ENCODE assay signal across 12 mouse cellular contexts in the genomic region with DNA sequence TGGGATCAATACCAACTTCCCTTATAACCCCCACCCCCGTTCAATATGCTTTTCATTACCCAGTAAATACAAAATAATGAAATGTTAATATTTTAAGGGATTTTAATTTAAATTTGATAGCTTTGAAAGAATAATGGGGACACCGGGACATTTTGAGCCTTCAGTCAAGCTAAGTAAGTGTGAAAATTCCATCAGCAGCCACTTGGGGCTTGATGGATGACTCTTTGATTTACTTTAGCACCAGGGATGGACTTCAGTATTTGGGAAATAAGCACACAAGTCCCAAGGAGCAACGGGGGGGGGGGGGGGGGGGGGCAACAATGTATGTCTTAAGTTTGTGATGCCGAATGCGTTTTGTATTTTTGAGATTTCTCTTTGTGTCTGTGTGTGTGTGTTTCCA. TPM values are rescaled to one million over a fixed set of nuclear protein-coding genes. Genes with fewer than 3 reads are reported as not detected.
DNase-seq lines count a peak whose midpoint lies in the region; ATAC-seq and TF ChIP-seq lines count a peak whose summit lies in the region.
"Had no signal": no experiment of that assay in that cellular context is flagged by ENCODE, and none has a peak within 500 bp of the region (broad histone marks: within the 10 kb centered on the region; RNA-seq: fewer than 3 reads in every experiment).

No protein-coding gene starts in this region.

- peak overlapping the region; percentile 84 for H3K4me2 ChIP-seq in heart, embryonic 14.5 days (ENCODE audit: low read length)
- H3K4me2 ChIP-seq in lung, embryonic 14.5 days, result peak overlapping the region; percentile 82
- H3K4me2 ChIP-seq in forebrain, embryonic 15.5 days (replicated peaks), result peak overlapping the region; percentile 98
- H3K4me2 ChIP-seq in neural tube, embryonic 14.5 days (ENCODE audit: low read depth, low read length), result peak overlapping the region; percentile 76

- ATAC-seq in heart, embryonic 14.5 days (ENCODE audit: insufficient number of reproducible peaks, insufficient read depth, low FRiP score, low read depth), result no peak
- no peak for ATAC-seq in lung, embryonic 14.5 days (ENCODE audit: insufficient read depth)
- no peak for ATAC-seq in forebrain, embryonic 15.5 days (replicated peaks)
- no peak for ATAC-seq in neural tube, embryonic 14.5 days (ENCODE audit: low read depth)
- ATAC-seq: CD4-positive, CD25-positive, alpha-beta regulatory T cell, adult 4 months had no signal

- intact Hi-C loops in heart, postnatal 14 days (cut with DNase I), result loop anchor here (5.0 kb wide), 5 partner anchors 34 to 154 kb away; no protein-coding TSS in a partner anchor

- no peaks in the 10 kb centered on the region; the same call in 1 of the 2 replicates for H3K27me3 ChIP-seq in heart, embryonic 14.5 days (ENCODE audit: control insufficient read depth, insufficient read depth, low read length)
- H3K27me3 ChIP-seq in lung, embryonic 14.5 days (ENCODE audit: insufficient read depth, low read length), result no peaks in the 10 kb centered on the region
- H3K27me3 ChIP-seq in forebrain, embryonic 15.5 days, result no peaks in the 10 kb centered on the region
- H3K27me3 ChIP-seq in neural tube, embryonic 14.5 days (ENCODE audit: control insufficient read depth, insufficient read depth, low read length), result peaks cover 3% of the 10 kb centered on the region; the same call in 1 of the 2 replicates

- no peak overlapping the region for H3K27ac ChIP-seq in heart, embryonic 14.5 days (replicated peaks in 1 of 2; ENCODE audit: control insufficient read depth in 1 of 2, insufficient read depth in 1 of 2, low read depth in 2 of 2, low read length in 2 of 2)
- no peak overlapping the region for H3K27ac ChIP-seq in lung, embryonic 14.5 days (ENCODE audit: low read depth)
- H3K27ac ChIP-seq in forebrain, embryonic 15.5 days (replicated peaks), result peak overlapping the region; percentile 32; the same call in 1 of the 2 replicates
- H3K27ac ChIP-seq in neural tube, embryonic 14.5 days (ENCODE audit: low read depth, low read length), result no peak overlapping the region
- H3K27ac ChIP-seq: liver, embryonic 15.5 days had no signal

- 0 out of 2 replicates have a peak, but pooled peaks have one; percentile 13 for TF ChIP-seq CTCF in lung, embryonic 14.5 days (IDR thresholded peaks at IDR 0.05; ENCODE audit: low read depth)

- 0 out of 2 replicates have a peak overlapping the region, but pooled peaks have one; percentile 76 for H3K9ac ChIP-seq in heart, embryonic 14.5 days (ENCODE audit: low read length)
- no peak overlapping the region for H3K9ac ChIP-seq in lung, embryonic 14.5 days
- 0 out of 2 replicates have a peak overlapping the region, but pooled peaks have one; percentile 34 for H3K9ac ChIP-seq in forebrain, embryonic 15.5 days (replicated peaks)
- no peak overlapping the region for H3K9ac ChIP-seq in neural tube, embryonic 14.5 days (replicated peaks; ENCODE audit: low read depth, low read length)
- H3K9ac ChIP-seq: liver, embryonic 15.5 days had no signal

- no peak for DNase-seq in heart, postnatal 14 days
- peak; percentile 62 for DNase-seq in lung, embryonic 14.5 days
- DNase-seq in lung, postnatal 4 days, result no peak
- no peak for DNase-seq in adrenal gland, adult (ENCODE audit: inconsistent age in 2 of 2, low spot score in 1 of 2)
- no peak for DNase-seq in cerebellum, postnatal 10 days
- DNase-seq: cerebellum, adult 8-10 months; kidney, postnatal 25 days had no signal

- peaks cover 4 to 33% of the 10 kb centered on the region in 2 experiments for H3K4me1 ChIP-seq in heart, embryonic 14.5 days (ENCODE audit: control insufficient read depth in 2 of 2, insufficient read depth in 2 of 2, low read length in 2 of 2)
- H3K4me1 ChIP-seq in lung, embryonic 14.5 days (ENCODE audit: insufficient read depth), result peaks cover 19% of the 10 kb centered on the region; the same call in 1 of the 2 replicates
- H3K4me1 ChIP-seq in forebrain, embryonic 15.5 days, result peaks cover 60% of the 10 kb centered on the region
- peaks cover 4% of the 10 kb centered on the region; the same call in 1 of the 2 replicates for H3K4me1 ChIP-seq in neural tube, embryonic 14.5 days (ENCODE audit: control insufficient read depth, insufficient read depth, low read length)
- H3K4me1 ChIP-seq: liver, embryonic 15.5 days had no signal

- H3K4me3 ChIP-seq in heart, embryonic 14.5 days (ENCODE audit: control insufficient read depth in 1 of 2, insufficient read depth in 1 of 2, low read depth in 1 of 2, low read length in 2 of 2), result peak overlapping the region in 1 of 2 experiments; percentile 78; a peak in 2 of 4 replicates
- peak overlapping the region; percentile 78; the same call in 1 of the 2 replicates for H3K4me3 ChIP-seq in lung, embryonic 14.5 days (ENCODE audit: low read depth, low read length)
- H3K4me3 ChIP-seq in forebrain, embryonic 15.5 days, result peak overlapping the region; percentile 85
- H3K4me3 ChIP-seq in neural tube, embryonic 14.5 days (ENCODE audit: low read depth, low read length), result peak overlapping the region; percentile 49

- WGBS in heart, embryonic 14.5 days, result 40% methylated on average over 5 of the region's 5 CpGs
- 12% methylated on average over 5 of the region's 5 CpGs for WGBS in lung, embryonic 14.5 days
- WGBS in forebrain, embryonic 15.5 days, result 37% methylated on average over 5 of the region's 5 CpGs
- WGBS in neural tube, embryonic 14.5 days, result 30% methylated on average over 5 of the region's 5 CpGs

- no peaks in the 10 kb centered on the region for H3K36me3 ChIP-seq in heart, embryonic 14.5 days (ENCODE audit: control insufficient read depth, insufficient read depth, low read length)
- H3K36me3 ChIP-seq in lung, embryonic 14.5 days (ENCODE audit: insufficient read depth), result peaks cover 11% of the 10 kb centered on the region; the same call in 1 of the 2 replicates
- H3K36me3 ChIP-seq in forebrain, embryonic 15.5 days, result no peaks in the 10 kb centered on the region
- H3K36me3 ChIP-seq in neural tube, embryonic 14.5 days (ENCODE audit: control insufficient read depth, insufficient read depth, low read length), result no peaks in the 10 kb centered on the region
- H3K36me3 ChIP-seq: liver, embryonic 15.5 days had no signal

- H3K9me3 ChIP-seq in heart, embryonic 14.5 days (ENCODE audit: control insufficient read depth, low read length), result no peaks in the 10 kb centered on the region
- H3K9me3 ChIP-seq in lung, embryonic 14.5 days (ENCODE audit: low read depth, low read length), result no peaks in the 10 kb centered on the region
- H3K9me3 ChIP-seq in forebrain, embryonic 15.5 days, result no peaks in the 10 kb centered on the region
- H3K9me3 ChIP-seq in neural tube, embryonic 14.5 days (ENCODE audit: control insufficient read depth, low read length), result no peaks in the 10 kb centered on the region
- H3K9me3 ChIP-seq: liver, embryonic 15.5 days had no signal

RNA-seq across cellular contexts. Expression of a gene that starts 3.1 kb away (rescaled TPM):
- polyA plus RNA-seq in heart, embryonic 14.5 days (2014; fragmentation: Nextera tagmentation; extraction: Ambion mirVana), result 15.6 and 19.8 TPM in 2 replicates
- total RNA-seq in heart, postnatal 14 days (2021), result 100 to 1,000 TPM; 109 to 118 TPM
- 57.5 and 60.4 TPM in 2 replicates for polyA plus RNA-seq in lung, embryonic 14.5 days (2014; fragmentation: Nextera tagmentation; extraction: Ambion mirVana)
- polyA plus RNA-seq in forebrain, embryonic 15.5 days (2015; fragmentation: Nextera tagmentation; extraction: Ambion mirVana), result 40.5 and 45.1 TPM in 2 replicates
- polyA plus RNA-seq in neural tube, embryonic 14.5 days (2014; fragmentation: Nextera tagmentation; extraction: Ambion mirVana), result 39.4 and 40.4 TPM in 2 replicates

Comparison
In these comparisons a context has a peak if more than half of its experiments do, and no peak if none do; other contexts are left out.
1. H3K9ac ChIP-seq: peak in heart, embryonic 14.5 days (single experiment) and forebrain, embryonic 15.5 days (single experiment); none in lung, embryonic 14.5 days (single experiment) and neural tube, embryonic 14.5 days (single experiment).
2. Peak in every context shown above with its lines, with median percentiles within 50 percentile points of each other: H3K4me2 ChIP-seq.